Mouse (Mus musculus) testis, postnatal 10 days (tissue): ENCODE measurements around the gene Cp.
"Not testable (repeated sequence)": the region's sequence is repeated elsewhere in the genome, so short reads cannot be mapped to it uniquely, and the experiment has no call there.

Experiments used
- DNase-seq: peaks from one replicate; pipeline ENCODE4 v3.0.0; 2021; ENCODE audit warnings: low spot score

Cp gene

GRCm38 (mm10) chr3:19956885-19957284, at the start of gene Cp:
Gene Cp (plus strand): TSS chr3:19957054.
- no peak for DNase-seq

GRCm38 (mm10) chr3:19948552-19948951, 8.3 kb upstream of the Cp start:
- no peak for DNase-seq

- DNase-seq = not testable (repeated sequence)
Measured at GRCm38 (mm10) chr3:19949401-19949800, 7.5 kb upstream of the Cp start.

- DNase-seq = no peak
Measured at GRCm38 (mm10) chr3:19953425-19953824, 3.4 kb upstream of the Cp start.

- peak; percentile 48 for DNase-seq
Measured at GRCm38 (mm10) chr3:19953865-19954264, 3.0 kb upstream of the Cp start.

- DNase-seq = no peak
Measured at GRCm38 (mm10) chr3:19958031-19958430, 1.2 kb downstream of the Cp start.

GRCm38 (mm10) chr3:19958983-19959382, 2.1 kb downstream of the Cp start:
- no peak for DNase-seq

- no peak for DNase-seq
Measured at GRCm38 (mm10) chr3:19960570-19961114, 3.8 kb downstream of the Cp start.

- no peak for DNase-seq
Measured at GRCm38 (mm10) chr3:19961341-19961740, 4.5 kb downstream of the Cp start.

- no peak for DNase-seq
Measured at GRCm38 (mm10) chr3:19962769-19963513, 6.1 kb downstream of the Cp start.

GRCm38 (mm10) chr3:19964625-19965188, 7.9 kb downstream of the Cp start:
- no peak for DNase-seq

GRCm38 (mm10) chr3:19965239-19965638, 8.4 kb downstream of the Cp start:
- no peak for DNase-seq

- DNase-seq = no peak
Measured at GRCm38 (mm10) chr3:19966072-19966471, 9.2 kb downstream of the Cp start.

- no peak for DNase-seq
Measured at GRCm38 (mm10) chr3:19978474-19978873, 21.6 kb downstream of the Cp start.

GRCm38 (mm10) chr3:19981156-19981555, 24.3 kb downstream of the Cp start:
- DNase-seq = no peak

GRCm38 (mm10) chr3:19982846-19983245, 26.0 kb downstream of the Cp start:
- DNase-seq = no peak

- DNase-seq = no peak
Measured at GRCm38 (mm10) chr3:19986123-19986522, 29.3 kb downstream of the Cp start.

- no peak for DNase-seq
Measured at GRCm38 (mm10) chr3:19990031-19990430, 33.2 kb downstream of the Cp start.

- DNase-seq = no peak
Measured at GRCm38 (mm10) chr3:19992388-19992787, 35.5 kb downstream of the Cp start.

GRCm38 (mm10) chr3:19999551-19999950, 42.7 kb downstream of the Cp start:
- no peak for DNase-seq

- DNase-seq = no peak
Measured at GRCm38 (mm10) chr3:20000806-20001205, 44.0 kb downstream of the Cp start.

GRCm38 (mm10) chr3:20002786-20003185, 45.9 kb downstream of the Cp start:
- no peak for DNase-seq

- no peak for DNase-seq
Measured at GRCm38 (mm10) chr3:20004422-20004821, 47.6 kb downstream of the Cp start.

GRCm38 (mm10) chr3:20005611-20006010, 48.8 kb downstream of the Cp start:
- DNase-seq = no peak
